Mouse (Mus musculus) MEL (cell line): ENCODE data around the gene Mettl1. TPM values are rescaled to one million over a fixed set of nuclear protein-coding genes. Genes with fewer than 3 reads are reported as not detected.
"Not testable (repeated sequence)": the region's sequence is repeated elsewhere in the genome, so short reads cannot be mapped to it uniquely, and the experiment has no call there.

Source experiments
- DNase-seq: peaks from one replicate; pipeline ENCODE4 v3.0.0; 2011; ENCODE audit warnings: low read depth, low spot score
- H3K27ac ChIP-seq: 2 replicates; pipeline ENCODE4 v1.5.1; 2012; ENCODE audit warnings: low read depth, mild to moderate bottlenecking, control low read depth, low read length, moderate library complexity; ENCODE audit not compliant: control insufficient read depth
- H3K27me3 ChIP-seq, 2 experiments: fragments of 150-350 bp in 1 of 2; sonication (generic) in 1 of 2; 2 replicates each; pipeline ENCODE4 v1.6.1; 2012; ENCODE audit warnings: low read length in 2 of 2, mild to moderate bottlenecking in 2 of 2, improper control_type of control experiment in 1 of 2, moderate library complexity in 1 of 2; ENCODE audit not compliant: insufficient read depth in 2 of 2, control insufficient read depth in 1 of 2
- H3K36me3 ChIP-seq, 2 experiments: 2 replicates each; pipeline ENCODE4 v1.6.1; 2012 to 2014; ENCODE audit warnings: low read length in 2 of 2, improper control_type of control experiment in 1 of 2, inconsistent platforms in 1 of 2, mild to moderate bottlenecking in 1 of 2; ENCODE audit not compliant: insufficient read depth in 2 of 2, control insufficient read depth in 1 of 2
- H3K4me1 ChIP-seq, 2 experiments: fragments of 150-350 bp in 1 of 2; sonication (generic) in 1 of 2; 2 replicates each; pipeline ENCODE4 v1.6.1; 2012; ENCODE audit warnings: low read length in 2 of 2, improper control_type of control experiment in 1 of 2, mild to moderate bottlenecking in 1 of 2; ENCODE audit not compliant: insufficient read depth in 2 of 2, control insufficient read depth in 1 of 2
- H3K4me3 ChIP-seq, 2 experiments: fragments of 150-350 bp in 1 of 2; sonication (generic) in 1 of 2; 2 replicates each; pipeline ENCODE4 v1.5.1; 2012; ENCODE audit warnings: low read depth in 2 of 2, low read length in 2 of 2, mild to moderate bottlenecking in 2 of 2, moderate library complexity in 2 of 2, control low read depth in 1 of 2, improper control_type of control experiment in 1 of 2; ENCODE audit not compliant: control insufficient read depth in 1 of 2, insufficient read depth in 1 of 2
- H3K79me2 ChIP-seq: 2 replicates; pipeline ENCODE4 v1.6.1; 2012; ENCODE audit warnings: mild to moderate bottlenecking, low read length, moderate library complexity; ENCODE audit not compliant: control insufficient read depth, poor library complexity, insufficient read depth
- H3K9ac ChIP-seq: 2 replicates; pipeline ENCODE4 v1.6.1; 2012; ENCODE audit warnings: low read depth, mild to moderate bottlenecking, control low read depth, low read length, moderate library complexity; ENCODE audit not compliant: control insufficient read depth, poor library complexity, severe bottlenecking
- H3K9me3 ChIP-seq: fragments of 150-350 bp; sonication (generic); replicated peaks from 2 replicates; pipeline ENCODE4 v1.6.1; 2012; ENCODE audit warnings: mild to moderate bottlenecking, low read length, improper control_type of control experiment, moderate library complexity; ENCODE audit not compliant: insufficient read depth
- BHLHE40 ChIP-seq: IDR thresholded peaks from 2 replicates; pipeline ENCODE4 v1.6.1; 2012; ENCODE audit warnings: low read depth, mild to moderate bottlenecking, inconsistent platforms, low read length, improper control_type of control experiment, borderline replicate concordance
- CHD1 ChIP-seq: IDR thresholded peaks from 2 replicates; pipeline ENCODE4 v1.6.1; 2012; ENCODE audit warnings: low read depth, mild to moderate bottlenecking, inconsistent platforms, low read length, improper control_type of control experiment
- CHD2 ChIP-seq: IDR thresholded peaks from 2 replicates; pipeline ENCODE4 v1.6.1; 2011; ENCODE audit warnings: low read length, improper control_type of control experiment
- CTCF ChIP-seq, 3 experiments: IDR thresholded peaks in 2 of 3; conservative IDR thresholded peaks in 1 of 3; 2 replicates each; pipeline ENCODE4 v1.5.1; 2011 to 2012; ENCODE audit warnings: low read length in 3 of 3, low read depth in 2 of 3, mild to moderate bottlenecking in 2 of 3, improper control_type of control experiment in 1 of 3, inconsistent platforms in 1 of 3, mixed read lengths in 1 of 3, moderate library complexity in 1 of 3; ENCODE audit not compliant: control insufficient read depth in 1 of 3, insufficient read depth in 1 of 3, poor library complexity in 1 of 3, severe bottlenecking in 1 of 3
- E2F4 ChIP-seq: IDR thresholded peaks from 2 replicates; pipeline ENCODE4 v1.6.1; 2011; ENCODE audit warnings: low read depth, low read length, improper control_type of control experiment, borderline replicate concordance
- ELF1 ChIP-seq: IDR thresholded peaks from 2 replicates; pipeline ENCODE4 v1.6.1; 2014; ENCODE audit warnings: low read depth, mild to moderate bottlenecking, inconsistent platforms, low read length, improper control_type of control experiment, moderate library complexity
- ETS1 ChIP-seq: IDR thresholded peaks from 2 replicates; pipeline ENCODE4 v1.6.1; 2012; ENCODE audit warnings: low read depth, mild to moderate bottlenecking, inconsistent platforms, low read length, improper control_type of control experiment, moderate library complexity
- GABPA ChIP-seq: IDR thresholded peaks from 2 replicates; pipeline ENCODE4 v1.6.1; 2012; ENCODE audit warnings: low read depth, mild to moderate bottlenecking, inconsistent platforms, low read length, improper control_type of control experiment, moderate library complexity
- HCFC1 ChIP-seq: IDR thresholded peaks from 2 replicates; pipeline ENCODE4 v1.6.1; 2012; ENCODE audit warnings: low read depth, mild to moderate bottlenecking, inconsistent platforms, low read length, improper control_type of control experiment, moderate library complexity
- JUND ChIP-seq: IDR thresholded peaks from 2 replicates; pipeline ENCODE4 v1.6.1; 2011; ENCODE audit warnings: low read depth, mild to moderate bottlenecking, improper control_type of control experiment, low read length
- KAT2A ChIP-seq: conservative IDR thresholded peaks from 2 replicates; pipeline ENCODE4 v1.6.1; 2012; ENCODE audit warnings: low read depth, low read length, improper control_type of control experiment, inconsistent platforms
- MAFK ChIP-seq: IDR thresholded peaks from 2 replicates; pipeline ENCODE4 v1.6.1; 2011; ENCODE audit warnings: low read depth, mild to moderate bottlenecking, low read length, improper control_type of control experiment, borderline replicate concordance
- MAZ ChIP-seq: IDR thresholded peaks from 2 replicates; pipeline ENCODE4 v1.6.1; 2012; ENCODE audit warnings: low read depth, mild to moderate bottlenecking, inconsistent platforms, low read length, improper control_type of control experiment
- MEF2A ChIP-seq: IDR thresholded peaks from 2 replicates; pipeline ENCODE4 v1.6.1; 2014; ENCODE audit warnings: low read depth, mild to moderate bottlenecking, inconsistent platforms, low read length, improper control_type of control experiment; ENCODE audit not compliant: poor library complexity, insufficient replicate concordance, severe bottlenecking; ENCODE audit errors: extremely low read depth
- MXI1 ChIP-seq: IDR thresholded peaks from 2 replicates; pipeline ENCODE4 v1.6.1; 2011; ENCODE audit warnings: mild to moderate bottlenecking, low read depth, low read length, improper control_type of control experiment
- MYB ChIP-seq: IDR thresholded peaks from 2 replicates; pipeline ENCODE4 v1.6.1; 2011; ENCODE audit warnings: mild to moderate bottlenecking, low read depth, low read length, improper control_type of control experiment
- NELFE ChIP-seq: IDR thresholded peaks from 2 replicates; pipeline ENCODE4 v1.6.1; 2011; ENCODE audit warnings: low read depth, low read length, improper control_type of control experiment
- POLR2A ChIP-seq, 2 experiments: IDR thresholded peaks; 2 replicates each; pipeline ENCODE4 v1.6.1; 2011 to 2012; ENCODE audit warnings: low read length in 2 of 2, mild to moderate bottlenecking in 2 of 2, control low read depth in 1 of 2, improper control_type of control experiment in 1 of 2, low read depth in 1 of 2, moderate library complexity in 1 of 2; ENCODE audit not compliant: control insufficient read depth in 1 of 2, insufficient read depth in 1 of 2, poor library complexity in 1 of 2
- RAD21 ChIP-seq: IDR thresholded peaks from 2 replicates; pipeline ENCODE4 v1.6.1; 2011; ENCODE audit warnings: mild to moderate bottlenecking, low read depth, low read length, improper control_type of control experiment
- SIN3A ChIP-seq: IDR thresholded peaks from 2 replicates; pipeline ENCODE4 v1.6.1; 2012; ENCODE audit warnings: low read length, improper control_type of control experiment, inconsistent platforms
- SMC3 ChIP-seq: IDR thresholded peaks from 2 replicates; pipeline ENCODE4 v1.6.1; 2011; ENCODE audit warnings: low read depth, low read length, improper control_type of control experiment
- TAL1 ChIP-seq: IDR thresholded peaks from 2 replicates; pipeline ENCODE4 v1.6.1; 2012; ENCODE audit warnings: mild to moderate bottlenecking, inconsistent platforms, low read length, moderate library complexity, mixed read lengths
- TBP ChIP-seq: IDR thresholded peaks from 2 replicates; pipeline ENCODE4 v1.8.0; 2011; ENCODE audit warnings: low read depth, low read length, improper control_type of control experiment
- TCF12 ChIP-seq: IDR thresholded peaks from 2 replicates; pipeline ENCODE4 v1.6.1; 2014; ENCODE audit warnings: low read depth, mild to moderate bottlenecking, inconsistent platforms, low read length, improper control_type of control experiment, moderate library complexity
- USF1 ChIP-seq: IDR thresholded peaks from 2 replicates; pipeline ENCODE4 v1.6.1; 2014; ENCODE audit warnings: low read depth, mild to moderate bottlenecking, inconsistent platforms, low read length, improper control_type of control experiment, moderate library complexity
- ZMIZ1 ChIP-seq: IDR thresholded peaks from 2 replicates; pipeline ENCODE4 v1.6.1; 2012; ENCODE audit warnings: low read depth, mild to moderate bottlenecking, inconsistent platforms, low read length, improper control_type of control experiment, moderate library complexity
- polyA plus RNA-seq, 2 experiments: library from polyadenylated mRNA; stranded (reverse) in 1 of 2; unstranded in 1 of 2; fragments of >175 nt in 1 of 2; fragments of >200 nt in 1 of 2; gene quantifications; 2 replicates each; pipeline versions ENCODE4 v1.2.1 to v1.2.4; 2012; ENCODE audit warnings: low replicate concordance in 2 of 2, low read depth in 1 of 2; ENCODE audit not compliant: insufficient read length in 2 of 2, insufficient read depth in 1 of 2, missing spikeins in 1 of 2
- total RNA-seq: library from RNA; depleted of rRNA; stranded (reverse); fragments of 300-350 nt; gene quantifications from 2 replicates; pipeline ENCODE4 v1.2.3, GENCODE M21; 2012

Gene Mettl1
- total and polyA plus RNA-seq, 3 experiments, result 35.3 to 67.3 TPM; not detected in 1

DNA sequence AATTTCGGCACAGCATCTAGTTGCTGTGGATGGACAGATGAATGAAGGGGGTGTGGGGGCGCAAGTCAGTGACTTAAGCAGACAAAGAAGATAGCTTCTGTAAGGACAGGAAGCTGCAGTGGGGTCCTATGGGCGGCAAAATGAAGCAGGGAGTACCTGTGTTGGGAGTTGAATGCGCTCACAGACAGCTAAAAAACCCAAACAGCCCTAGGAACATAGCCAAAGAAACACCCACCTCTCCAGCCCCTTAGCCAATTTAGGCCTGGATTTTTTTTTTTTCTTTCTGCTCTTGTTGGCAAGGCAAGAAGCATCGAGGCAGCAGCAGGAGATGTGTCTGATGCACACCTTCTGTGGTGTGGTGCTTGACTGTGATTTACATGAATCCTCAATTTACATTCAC, 19.9 kb downstream of the Mettl1 start:
- Histone ChIP-seq H3K4me1 (peaks cover 3 to 21% of the 10 kb centered on the region in 2 experiments; a peak in 3 of 4 replicates), H3K9me3 (no peaks in the 10 kb centered on the region), H3K79me2 (peaks cover 21% of the 10 kb centered on the region), H3K27me3 (no peaks in the 10 kb centered on the region), H3K36me3 (peaks cover 12 to 20% of the 10 kb centered on the region in 2 experiments), H3K4me3 (no peak overlapping the region), H3K27ac (no peak overlapping the region), H3K9ac (no peak overlapping the region)
- DNase-seq, result no peak
- TF ChIP-seq RAD21 (no peak), MEF2A (no peak), JUND (no peak), USF1 (no peak), ZMIZ1 (no peak), POLR2A (IDR thresholded peaks at IDR 0.05; ENCODE audit: control insufficient read depth in 1 of 2, insufficient read depth in 1 of 2, low read depth in 1 of 2, low read length in 2 of 2, poor library complexity in 1 of 2) (no peak), GABPA (no peak), E2F4 (no peak), TAL1 (no peak), MYB (no peak), TBP (no peak), ETS1 (no peak), MAFK (no peak), CHD2 (no peak), SMC3 (no peak), CTCF (IDR thresholded peaks at IDR 0.05 in 2 of 3, conservative IDR thresholded peaks at IDR 0.05 in 1 of 3; ENCODE audit: control insufficient read depth in 1 of 3, insufficient read depth in 1 of 3, low read depth in 2 of 3, low read length in 3 of 3, poor library complexity in 1 of 3, severe bottlenecking in 1 of 3) (no peak)

DNA sequence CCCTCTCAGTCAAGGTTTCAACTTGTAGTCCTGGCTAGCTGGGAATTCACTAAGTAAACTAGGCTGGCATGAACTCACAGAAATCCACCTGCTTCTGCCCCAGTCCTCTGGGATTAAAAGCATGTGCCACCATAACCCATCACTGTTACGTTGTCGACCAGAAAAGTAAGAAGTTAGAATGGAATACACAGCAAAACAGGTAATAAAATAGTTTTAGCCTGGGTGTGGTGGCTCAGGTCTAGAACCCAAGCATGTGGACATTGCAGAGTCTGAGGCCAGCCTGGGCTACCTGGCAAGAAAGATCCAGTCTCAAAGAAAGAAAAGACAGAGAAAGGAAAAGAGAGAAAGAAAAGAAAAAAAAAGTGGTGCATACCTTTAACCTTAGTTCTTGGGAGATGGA, 20.3 kb downstream of the Mettl1 start:
- TF ChIP-seq BHLHE40, result no peak
- no peak for TF ChIP-seq CHD1
- no peak for TF ChIP-seq SIN3A
- TF ChIP-seq KAT2A, result no peak
- no peak for TF ChIP-seq NELFE
- TF ChIP-seq USF1, result no peak
- no peak for TF ChIP-seq HCFC1
- no peak for TF ChIP-seq SMC3
- TF ChIP-seq TCF12, result no peak
- TF ChIP-seq TBP, result no peak
- no peak for TF ChIP-seq CTCF (IDR thresholded peaks at IDR 0.05 in 2 of 3, conservative IDR thresholded peaks at IDR 0.05 in 1 of 3; ENCODE audit: control insufficient read depth in 1 of 3, insufficient read depth in 1 of 3, low read depth in 2 of 3, low read length in 3 of 3, poor library complexity in 1 of 3, severe bottlenecking in 1 of 3)
- TF ChIP-seq ELF1, result no peak
- no peak for TF ChIP-seq MXI1
- no peak for TF ChIP-seq RAD21
- TF ChIP-seq MAZ, result no peak
- TF ChIP-seq, all 39 proteins: peak for 0
- no peaks in the 10 kb centered on the region for H3K9me3 ChIP-seq
- H3K27me3 ChIP-seq, result no peaks in the 10 kb centered on the region
- H3K27ac ChIP-seq, result no peak overlapping the region
- peaks cover 12 to 20% of the 10 kb centered on the region in 2 experiments for H3K36me3 ChIP-seq
- DNase-seq, result no peak
- peaks cover 21% of the 10 kb centered on the region for H3K79me2 ChIP-seq
- H3K4me1 ChIP-seq, result peaks cover 3 to 21% of the 10 kb centered on the region in 2 experiments; a peak in 3 of 4 replicates
- H3K9ac ChIP-seq, result no peak overlapping the region
- no peak overlapping the region for H3K4me3 ChIP-seq

DNA sequence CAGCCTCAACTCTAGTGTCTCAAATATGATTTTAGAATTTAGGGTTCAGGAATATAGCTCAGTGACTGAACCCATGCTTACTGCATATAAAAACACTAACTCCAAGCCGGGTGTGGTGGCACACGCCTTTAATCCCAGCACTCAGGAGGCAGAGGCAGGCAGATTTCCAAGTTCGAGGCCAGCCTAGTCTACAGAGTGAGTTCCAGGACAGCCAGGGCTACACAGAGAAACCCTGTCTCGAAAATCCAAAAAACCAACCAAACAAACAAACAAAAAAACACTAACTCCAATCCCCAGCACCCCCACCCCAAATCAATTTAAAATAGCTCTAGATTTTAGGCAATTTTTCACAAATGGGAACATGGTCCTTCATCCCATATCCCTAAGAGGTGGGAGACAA, 20.9 kb downstream of the Mettl1 start:
- Histone ChIP-seq H3K79me2 (peaks cover 21% of the 10 kb centered on the region), H3K9ac (peak overlapping the region; percentile 30; the same call in 1 of the 2 replicates), H3K4me1 (peaks cover 3 to 21% of the 10 kb centered on the region in 2 experiments), H3K36me3 (peaks cover 12 to 24% of the 10 kb centered on the region in 2 experiments)
- not testable (repeated sequence) for H3K27me3 ChIP-seq, DNase-seq, H3K9me3 ChIP-seq, H3K4me3 ChIP-seq, H3K27ac ChIP-seq
